Mouse (Mus musculus) E14TG2a.4 (cell line): ENCODE results near the gene Tnip1.

Experiments
- H3K27me3 ChIP-seq: 2 replicates; pipeline ENCODE4 v1.6.1; 2014; ENCODE audit warnings: low read length, control low read depth; ENCODE audit not compliant: insufficient read depth
- H3K36me3 ChIP-seq: 2 replicates; pipeline ENCODE4 v1.6.1; 2014; ENCODE audit warnings: low read length, control low read depth; ENCODE audit not compliant: insufficient read depth
- H3K4me1 ChIP-seq: replicated peaks from 2 replicates; pipeline ENCODE4 v1.6.1; 2014; ENCODE audit warnings: low read depth, low read length, control low read depth
- H3K4me3 ChIP-seq: replicated peaks from 2 replicates; pipeline ENCODE4 v1.5.1; 2014; ENCODE audit warnings: mild to moderate bottlenecking, low read length
- H3K9me3 ChIP-seq: 2 replicates; pipeline ENCODE4 v1.6.1; 2014; ENCODE audit warnings: low read length, control low read depth
- CTCF ChIP-seq: conservative IDR thresholded peaks from 2 replicates; pipeline ENCODE4 v1.5.1; 2014; ENCODE audit warnings: low read length
- NANOG ChIP-seq: IDR thresholded peaks from 2 replicates; pipeline ENCODE4 v1.6.1; 2014; ENCODE audit warnings: borderline replicate concordance, low read length, mixed read lengths
- POU5F1 ChIP-seq: IDR thresholded peaks from 2 replicates; pipeline ENCODE4 v1.6.1; 2014; ENCODE audit warnings: low read length, borderline replicate concordance

Gene Tnip1

DNA sequence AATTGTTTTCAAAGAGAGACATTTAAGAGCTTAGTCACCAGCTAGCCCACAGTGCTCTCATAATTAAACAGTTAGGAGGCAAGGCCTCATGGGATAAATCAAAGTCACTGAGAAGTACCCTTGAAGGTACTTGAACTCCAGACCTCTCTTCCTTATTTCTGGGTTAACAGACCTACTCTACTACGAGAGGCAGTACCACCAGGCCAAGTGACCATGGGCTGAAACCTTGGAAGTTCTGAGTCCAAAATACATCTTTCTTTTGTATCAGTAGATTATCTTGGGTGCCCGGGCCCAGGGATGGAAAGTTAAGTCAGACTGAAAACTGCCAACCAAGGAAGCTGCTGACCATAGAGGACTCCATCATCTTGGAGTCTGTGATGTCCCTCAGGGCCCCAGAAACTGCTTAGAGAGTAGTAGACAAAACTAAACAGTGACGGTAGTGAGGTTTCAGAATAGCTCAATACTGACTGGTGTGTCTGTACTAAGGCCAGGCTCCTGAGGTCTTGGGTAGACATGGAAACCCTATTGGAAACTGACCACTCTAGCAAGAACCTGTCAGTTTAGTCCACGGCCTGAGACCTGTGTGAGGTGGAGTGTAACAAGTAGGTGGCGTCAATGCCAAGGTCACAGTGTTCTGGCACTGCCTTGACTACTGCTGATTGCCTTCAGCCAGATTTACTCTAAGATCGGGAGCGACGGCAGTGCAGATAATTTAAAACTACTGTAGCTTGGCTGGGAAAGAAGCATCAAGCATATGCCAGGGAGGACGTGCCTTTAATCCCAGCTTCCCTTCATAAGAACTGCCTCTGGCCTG lies 50.0 kb downstream of the Tnip1 start:
- Histone ChIP-seq H3K9me3 (no peaks in the 10 kb centered on the region), H3K4me3 (no peak overlapping the region), H3K36me3 (peaks cover 100% of the 10 kb centered on the region), H3K4me1 (peaks cover 23% of the 10 kb centered on the region), H3K27me3 (no peaks in the 10 kb centered on the region)
- TF ChIP-seq CTCF (no peak), NANOG (no peak), POU5F1 (no peak)

GRCm38 (mm10) chr11:54911671-54912502 lies 50.8 kb downstream of the Tnip1 start:
- H3K4me1 ChIP-seq: peaks cover 15% of the 10 kb centered on the region
- no peaks in the 10 kb centered on the region for H3K9me3 ChIP-seq
- H3K4me3 ChIP-seq: no peak overlapping the region
- peaks cover 100% of the 10 kb centered on the region for H3K36me3 ChIP-seq
- no peaks in the 10 kb centered on the region for H3K27me3 ChIP-seq
- TF ChIP-seq NANOG: no peak
- TF ChIP-seq POU5F1: no peak
- no peak for TF ChIP-seq CTCF

- peaks cover 14% of the 10 kb centered on the region for H3K4me1 ChIP-seq
- H3K9me3 ChIP-seq: no peaks in the 10 kb centered on the region
- TF ChIP-seq CTCF: no peak
- TF ChIP-seq NANOG: no peak
- H3K4me3 ChIP-seq: no peak overlapping the region
- no peaks in the 10 kb centered on the region for H3K27me3 ChIP-seq
- H3K36me3 ChIP-seq: peaks cover 97% of the 10 kb centered on the region
Observed at GRCm38 (mm10) chr11:54911201-54911600, 51.5 kb downstream of the Tnip1 start.

GRCm38 (mm10) chr11:54910081-54910665 lies 52.5 kb downstream of the Tnip1 start:
- no peak for TF ChIP-seq NANOG
- no peak for TF ChIP-seq POU5F1
- TF ChIP-seq CTCF: no peak
- Histone ChIP-seq H3K27me3 (no peaks in the 10 kb centered on the region), H3K9me3 (no peaks in the 10 kb centered on the region), H3K4me3 (no peak overlapping the region), H3K36me3 (peaks cover 87% of the 10 kb centered on the region), H3K4me1 (peaks cover 14% of the 10 kb centered on the region)

DNA sequence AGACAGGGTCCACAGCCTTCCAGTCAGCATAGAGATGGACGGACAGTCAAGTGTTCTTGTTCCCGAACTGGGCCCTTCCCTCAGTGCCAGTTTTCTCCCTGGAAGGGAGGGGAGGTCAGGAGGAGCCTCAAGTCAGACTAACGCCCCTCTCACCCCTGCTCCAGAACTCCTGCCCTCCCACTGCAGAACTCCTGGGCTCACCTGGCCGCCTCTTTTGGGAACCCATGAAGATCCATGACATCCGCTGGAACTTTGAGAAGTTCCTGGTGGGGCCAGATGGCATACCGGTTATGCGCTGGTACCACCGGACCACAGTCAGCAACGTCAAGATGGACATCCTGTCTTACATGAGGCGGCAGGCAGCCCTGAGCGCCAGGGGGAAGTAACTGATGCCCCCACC lies 53.4 kb downstream of the Tnip1 start:
- no peaks in the 10 kb centered on the region for H3K27me3 ChIP-seq
- peaks cover 78% of the 10 kb centered on the region for H3K36me3 ChIP-seq
- no peak overlapping the region for H3K4me3 ChIP-seq
- no peaks in the 10 kb centered on the region for H3K9me3 ChIP-seq
- no peak for TF ChIP-seq POU5F1
- no peak for TF ChIP-seq CTCF
- TF ChIP-seq NANOG: no peak
- peaks cover 14% of the 10 kb centered on the region for H3K4me1 ChIP-seq

DNA sequence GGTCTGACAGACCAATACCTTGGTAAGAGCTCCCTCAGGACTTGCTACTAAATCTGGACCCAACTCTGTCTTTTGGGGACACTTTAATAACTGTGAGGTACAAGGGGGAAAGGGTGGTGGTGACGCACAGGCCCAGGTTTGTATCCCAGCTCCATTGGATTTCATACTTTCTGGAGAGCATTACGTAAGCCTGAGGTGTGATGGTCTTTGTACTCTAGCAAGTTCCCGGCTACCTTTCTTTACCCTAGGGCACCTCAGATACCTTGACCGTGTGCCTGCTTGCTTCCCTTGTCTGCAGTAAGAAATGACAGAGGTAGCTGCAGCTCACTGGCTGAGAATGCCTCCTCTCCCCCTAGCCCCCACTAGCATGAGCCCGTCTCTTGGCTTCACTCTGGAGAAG lies 55.5 kb downstream of the Tnip1 start:
- Histone ChIP-seq H3K4me1 (peaks cover 31% of the 10 kb centered on the region), H3K9me3 (no peaks in the 10 kb centered on the region), H3K36me3 (peaks cover 58% of the 10 kb centered on the region), H3K4me3 (no peak overlapping the region), H3K27me3 (peaks cover 9% of the 10 kb centered on the region)
- TF ChIP-seq POU5F1: no peak

DNA sequence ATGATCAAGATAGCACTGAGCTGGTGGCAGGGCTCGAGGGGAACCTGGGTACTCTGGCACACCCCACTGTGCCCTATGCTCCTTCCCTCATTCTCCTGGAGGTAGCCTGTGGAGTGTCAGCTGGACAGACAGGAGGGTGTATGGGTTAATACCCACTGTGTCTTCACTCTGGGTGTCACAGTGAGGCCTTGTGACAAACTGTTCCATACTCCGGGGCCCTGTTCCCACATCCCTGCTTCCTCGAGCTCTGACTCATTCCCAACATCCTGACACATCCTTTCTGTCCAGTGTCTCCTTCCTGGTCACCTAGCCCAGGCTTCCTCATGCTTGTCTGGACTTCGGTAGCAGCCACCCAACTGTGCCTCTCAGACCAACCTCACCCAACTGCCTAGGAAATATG lies 56.3 kb downstream of the Tnip1 start:
- no peak for TF ChIP-seq POU5F1
- TF ChIP-seq CTCF: no peak

GRCm38 (mm10) chr11:54905931-54906330 lies 56.8 kb downstream of the Tnip1 start:
- no peak for TF ChIP-seq NANOG
- TF ChIP-seq CTCF: no peak
- no peak for TF ChIP-seq POU5F1
- Histone ChIP-seq H3K27me3 (peaks cover 11% of the 10 kb centered on the region), H3K4me1 (peaks cover 32% of the 10 kb centered on the region), H3K9me3 (no peaks in the 10 kb centered on the region), H3K36me3 (peaks cover 44% of the 10 kb centered on the region), H3K4me3 (no peak overlapping the region)

More for the DNA sequence above, 56.3 kb downstream of the Tnip1 start:
- Histone ChIP-seq H3K4me1 (peaks cover 32% of the 10 kb centered on the region), H3K9me3 (no peaks in the 10 kb centered on the region), H3K36me3 (peaks cover 50% of the 10 kb centered on the region), H3K27me3 (peaks cover 11% of the 10 kb centered on the region), H3K4me3 (no peak overlapping the region)

- Histone ChIP-seq H3K36me3 (peaks cover 36% of the 10 kb centered on the region), H3K4me3 (no peak overlapping the region), H3K4me1 (peaks cover 28% of the 10 kb centered on the region), H3K27me3 (peaks cover 11% of the 10 kb centered on the region), H3K9me3 (no peaks in the 10 kb centered on the region)
- no peak for TF ChIP-seq CTCF
- no peak for TF ChIP-seq NANOG
- no peak for TF ChIP-seq POU5F1
Observed at GRCm38 (mm10) chr11:54905086-54905485, 57.6 kb downstream of the Tnip1 start.
